Mouse (Mus musculus) lung, postnatal 10 days (tissue): ENCODE results near the gene Rnf227.
A peak's percentile ranks its signal among the peaks of the same experiment; 100 is the strongest.

Experiments
- DNase-seq: peaks from one replicate; pipeline ENCODE4 v3.0.0; 2021

Rnf227 gene

GRCm38 (mm10) chr11:69331929-69332405, 8.3 kb upstream of the Rnf227 start:
- DNase-seq = peak; percentile 90

- DNase-seq = no peak
Observed at GRCm38 (mm10) chr11:69332713-69333253, 7.5 kb upstream of the Rnf227 start.

GRCm38 (mm10) chr11:69333922-69334321, 6.3 kb upstream of the Rnf227 start:
- DNase-seq = no peak

GRCm38 (mm10) chr11:69334796-69335195, 5.5 kb upstream of the Rnf227 start:
- no peak for DNase-seq

GRCm38 (mm10) chr11:69346441-69346840, 6.2 kb downstream of the Rnf227 start:
- DNase-seq = no peak

- no peak for DNase-seq
Observed at GRCm38 (mm10) chr11:69356544-69356943, 16.3 kb downstream of the Rnf227 start.

- DNase-seq = no peak
Observed at GRCm38 (mm10) chr11:69357690-69358089, 17.4 kb downstream of the Rnf227 start.

GRCm38 (mm10) chr11:69362021-69362420, 21.8 kb downstream of the Rnf227 start:
- no peak for DNase-seq

- DNase-seq = no peak
Observed at GRCm38 (mm10) chr11:69362479-69362878, 22.2 kb downstream of the Rnf227 start.

GRCm38 (mm10) chr11:69364376-69364775, 24.1 kb downstream of the Rnf227 start:
- no peak for DNase-seq

GRCm38 (mm10) chr11:69364910-69365309, 24.6 kb downstream of the Rnf227 start:
- peak; percentile 98 for DNase-seq

GRCm38 (mm10) chr11:69365722-69366121, 25.5 kb downstream of the Rnf227 start:
- no peak for DNase-seq

- DNase-seq = peak; percentile 99
Observed at GRCm38 (mm10) chr11:69366157-69366854, 26.0 kb downstream of the Rnf227 start.

- DNase-seq = peak; percentile 60
Observed at GRCm38 (mm10) chr11:69366855-69367615, 26.8 kb downstream of the Rnf227 start.

GRCm38 (mm10) chr11:69367616-69368355, 27.5 kb downstream of the Rnf227 start:
- DNase-seq = peak; percentile 54

GRCm38 (mm10) chr11:69368356-69369214, 28.3 kb downstream of the Rnf227 start:
- peak; percentile 75 for DNase-seq

GRCm38 (mm10) chr11:69369215-69369989, 29.1 kb downstream of the Rnf227 start, which contains the start of gene Chd3:
TSS of gene Chd3 (minus strand) at chr11:69369406.
- DNase-seq = peak; percentile 32

GRCm38 (mm10) chr11:69369990-69370816, 29.9 kb downstream of the Rnf227 start:
- DNase-seq = no peak

- no peak for DNase-seq
Observed at GRCm38 (mm10) chr11:69370817-69371215, 30.6 kb downstream of the Rnf227 start.

- no peak for DNase-seq
Observed at GRCm38 (mm10) chr11:69371601-69372000, 31.3 kb downstream of the Rnf227 start.
